Mouse (Mus musculus): ENCODE measurements around the gene Zdhhc18. TPM values are rescaled to one million over a fixed set of nuclear protein-coding genes. Genes with fewer than 3 reads are reported as not detected.

Zdhhc18 gene
- polyA plus RNA-seq, 1 experiment from 2014 or later: 7.1 TPM

- H3K9ac ChIP-seq (ENCODE audit: low read depth, low read length): peak overlapping the region; percentile 94
- H3K4me3 ChIP-seq (replicated peaks; ENCODE audit: low read depth, low read length): peak overlapping the region; percentile 77
- WGBS: 12% methylated on average over 26 of the region's 47 CpGs
- peaks cover 6% of the 10 kb centered on the region; the same call in 1 of the 2 replicates for H3K4me1 ChIP-seq (replicated peaks; ENCODE audit: insufficient read depth, low read length)
- H3K36me3 ChIP-seq (ENCODE audit: insufficient read depth, low read length): no peaks in the 10 kb centered on the region
- H3K4me2 ChIP-seq (ENCODE audit: low read length): peak overlapping the region; percentile 93
- ATAC-seq (replicated peaks; ENCODE audit: low FRiP score, low read depth): peak; percentile 80
- H3K9me3 ChIP-seq (replicated peaks; ENCODE audit: low read length): no peaks in the 10 kb centered on the region
- peak; percentile 90 for DNase-seq (ENCODE audit: low spot score)
- H3K27ac ChIP-seq: peak overlapping the region; percentile 81
- peak; percentile 67 for TF ChIP-seq CTCF (IDR thresholded peaks at IDR 0.05; ENCODE audit: low read depth)
- H3K27me3 ChIP-seq (ENCODE audit: insufficient read depth, low read length): no peaks in the 10 kb centered on the region
These were observed 16.5 kb downstream of the Zdhhc18 start for GRCm38 (mm10) chr4:133633332-133634042.

- peak overlapping the region; percentile 93 for H3K4me2 ChIP-seq (ENCODE audit: low read length)
- no peaks in the 10 kb centered on the region for H3K9me3 ChIP-seq (replicated peaks; ENCODE audit: low read length)
- ATAC-seq (replicated peaks; ENCODE audit: low FRiP score, low read depth) (peak; percentile 37; the same call in 1 of the 2 replicates), DNase-seq (ENCODE audit: low spot score) (peak; percentile 43)
- no peaks in the 10 kb centered on the region for H3K27me3 ChIP-seq (ENCODE audit: insufficient read depth, low read length)
- H3K27ac ChIP-seq: peak overlapping the region; percentile 81
- H3K9ac ChIP-seq (ENCODE audit: low read depth, low read length): peak overlapping the region; percentile 94
- under 1% methylated on average over 63 of the region's 69 CpGs for WGBS
- peaks cover 6% of the 10 kb centered on the region; the same call in 1 of the 2 replicates for H3K4me1 ChIP-seq (replicated peaks; ENCODE audit: insufficient read depth, low read length)
- no peaks in the 10 kb centered on the region for H3K36me3 ChIP-seq (ENCODE audit: insufficient read depth, low read length)
- peak overlapping the region; percentile 77 for H3K4me3 ChIP-seq (replicated peaks; ENCODE audit: low read depth, low read length)
- no peak for TF ChIP-seq CTCF (IDR thresholded peaks at IDR 0.05; ENCODE audit: low read depth)
These were observed 17.2 kb downstream of the Zdhhc18 start for GRCm38 (mm10) chr4:133632483-133633327.

- Histone ChIP-seq H3K27me3 (ENCODE audit: insufficient read depth, low read length) (no peaks in the 10 kb centered on the region), H3K36me3 (ENCODE audit: insufficient read depth, low read length) (0 out of 2 replicates have a peak, but pooled peaks cover 3% of the 10 kb centered on the region), H3K27ac (peak overlapping the region; percentile 81; the same call in 1 of the 2 replicates), H3K9me3 (replicated peaks; ENCODE audit: low read length) (no peaks in the 10 kb centered on the region), H3K4me1 (replicated peaks; ENCODE audit: insufficient read depth, low read length) (peaks cover 6% of the 10 kb centered on the region; the same call in 1 of the 2 replicates), H3K4me2 (ENCODE audit: low read length) (peak overlapping the region; percentile 93), H3K4me3 (replicated peaks; ENCODE audit: low read depth, low read length) (peak overlapping the region; percentile 77), H3K9ac (ENCODE audit: low read depth, low read length) (peak overlapping the region; percentile 94; the same call in 1 of the 2 replicates)
- 21% methylated on average over 9 of the region's 9 CpGs for WGBS
- no peak for TF ChIP-seq CTCF (IDR thresholded peaks at IDR 0.05; ENCODE audit: low read depth)
- ATAC-seq (replicated peaks; ENCODE audit: low FRiP score, low read depth): no peak; the same call in 1 of the 2 replicates
- DNase-seq (ENCODE audit: low spot score): no peak
These were observed 18.1 kb downstream of the Zdhhc18 start for GRCm38 (mm10) chr4:133631769-133632411.

- WGBS: 59% methylated on average over 14 of the region's 14 CpGs
These were observed 18.7 kb downstream of the Zdhhc18 start for GRCm38 (mm10) chr4:133631071-133631768.

GRCm38 (mm10) chr4:133630326-133630920 is 19.5 kb downstream of the Zdhhc18 start:
- TF ChIP-seq CTCF (IDR thresholded peaks at IDR 0.05; ENCODE audit: low read depth): no peak
- Histone ChIP-seq H3K27ac (no peak overlapping the region), H3K4me1 (replicated peaks; ENCODE audit: insufficient read depth, low read length) (peaks cover 13% of the 10 kb centered on the region), H3K36me3 (ENCODE audit: insufficient read depth, low read length) (0 out of 2 replicates have a peak, but pooled peaks cover 7% of the 10 kb centered on the region), H3K4me2 (ENCODE audit: low read length) (no peak overlapping the region), H3K9me3 (replicated peaks; ENCODE audit: low read length) (no peaks in the 10 kb centered on the region), H3K27me3 (ENCODE audit: insufficient read depth, low read length) (no peaks in the 10 kb centered on the region), H3K4me3 (replicated peaks; ENCODE audit: low read depth, low read length) (no peak overlapping the region), H3K9ac (ENCODE audit: low read depth, low read length) (no peak overlapping the region)
- ATAC-seq (replicated peaks; ENCODE audit: low FRiP score, low read depth) (no peak), DNase-seq (ENCODE audit: low spot score) (no peak)
- 85% methylated on average over 8 of the region's 8 CpGs for WGBS

More at GRCm38 (mm10) chr4:133631071-133631768, 18.7 kb downstream of the Zdhhc18 start:
- DNase-seq (ENCODE audit: low spot score): no peak
- Histone ChIP-seq H3K4me2 (ENCODE audit: low read length) (peak overlapping the region; percentile 93), H3K4me3 (replicated peaks; ENCODE audit: low read depth, low read length) (no peak overlapping the region; the same call in 1 of the 2 replicates), H3K9ac (ENCODE audit: low read depth, low read length) (no peak overlapping the region), H3K9me3 (replicated peaks; ENCODE audit: low read length) (no peaks in the 10 kb centered on the region), H3K27ac (no peak overlapping the region), H3K4me1 (replicated peaks; ENCODE audit: insufficient read depth, low read length) (peaks cover 9% of the 10 kb centered on the region; the same call in 1 of the 2 replicates), H3K36me3 (ENCODE audit: insufficient read depth, low read length) (0 out of 2 replicates have a peak, but pooled peaks cover 7% of the 10 kb centered on the region), H3K27me3 (ENCODE audit: insufficient read depth, low read length) (no peaks in the 10 kb centered on the region)
- no peak for TF ChIP-seq CTCF (IDR thresholded peaks at IDR 0.05; ENCODE audit: low read depth)
- no peak for ATAC-seq (replicated peaks; ENCODE audit: low FRiP score, low read depth)
